Mouse (Mus musculus) heart, postnatal 4 days (tissue): ENCODE results near the gene Sbf1. TPM values are rescaled to one million over a fixed set of nuclear protein-coding genes. Genes with fewer than 3 reads are reported as not detected.

Experiments
- DNase-seq: peaks from one replicate; pipeline ENCODE4 v3.0.0; 2021
- microRNA-seq, 2 experiments: library from miRNA; unstranded; fragments of <30 nt; microRNA quantifications; one replicate each; pipeline ENCODE4 v1.2.0; 2021 to 2022
- total RNA-seq, 2 experiments: library from RNA; stranded (reverse); gene quantifications; 2 replicates each; pipeline ENCODE4 v1.2.3; 2021

The Sbf1 gene
- total RNA-seq, 2 experiments from 2014 or later, result 78.6 to 83.4 TPM

DNA sequence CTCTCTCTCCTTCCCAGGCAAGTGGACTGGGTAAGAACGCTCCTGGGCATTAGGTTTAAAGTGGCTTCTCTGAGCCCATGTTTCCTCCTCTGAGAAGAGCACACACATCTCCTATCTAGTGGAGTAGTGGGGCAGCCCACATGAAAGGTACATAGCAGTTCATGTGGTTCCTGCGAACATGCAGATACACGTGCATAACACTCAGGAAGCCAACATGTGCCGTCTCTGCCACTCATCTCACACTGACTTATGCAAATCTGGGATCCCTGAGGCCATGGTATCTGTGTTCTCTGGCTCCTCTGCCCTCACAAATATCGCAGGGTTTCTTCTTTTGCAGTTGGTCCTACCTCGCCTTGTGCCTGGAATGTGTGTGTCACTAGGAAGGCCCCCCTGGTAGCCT lies 32.6 kb downstream of the Sbf1 start:
- DNase-seq, result no peak

- no peak for DNase-seq
Observed at GRCm38 (mm10) chr15:89277366-89277765, 37.7 kb downstream of the Sbf1 start.

DNA sequence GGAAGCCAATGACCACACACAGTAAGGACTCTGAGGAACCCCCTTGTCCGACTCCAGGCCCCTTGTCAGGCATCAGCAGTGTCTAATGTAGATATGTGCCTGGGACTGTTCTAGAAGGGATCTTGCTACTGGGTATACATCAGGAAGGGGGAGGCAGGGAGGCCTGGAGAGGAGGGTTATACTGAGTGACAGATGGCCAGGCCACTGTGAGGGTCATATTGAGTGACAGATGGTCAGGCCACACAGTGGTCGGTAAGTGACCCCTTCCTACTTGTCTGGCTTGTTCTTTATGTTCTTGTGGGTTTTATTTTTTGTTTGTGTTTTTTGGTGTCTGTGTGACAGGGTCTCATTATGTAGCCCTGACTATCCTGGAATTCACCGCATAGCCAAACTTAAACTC lies 39.6 kb downstream of the Sbf1 start:
- DNase-seq, result no peak

- no peak for DNase-seq
Observed at GRCm38 (mm10) chr15:89264485-89264884, 50.6 kb downstream of the Sbf1 start.

GRCm38 (mm10) chr15:89258997-89259396 lies 56.1 kb downstream of the Sbf1 start:
- no peak for DNase-seq

GRCm38 (mm10) chr15:89255330-89255729 lies 59.8 kb downstream of the Sbf1 start:
- DNase-seq, result no peak

GRCm38 (mm10) chr15:89249063-89249462 lies 66.0 kb downstream of the Sbf1 start:
- no peak for DNase-seq

GRCm38 (mm10) chr15:89241025-89241424 lies 74.1 kb downstream of the Sbf1 start:
- DNase-seq, result no peak

DNA sequence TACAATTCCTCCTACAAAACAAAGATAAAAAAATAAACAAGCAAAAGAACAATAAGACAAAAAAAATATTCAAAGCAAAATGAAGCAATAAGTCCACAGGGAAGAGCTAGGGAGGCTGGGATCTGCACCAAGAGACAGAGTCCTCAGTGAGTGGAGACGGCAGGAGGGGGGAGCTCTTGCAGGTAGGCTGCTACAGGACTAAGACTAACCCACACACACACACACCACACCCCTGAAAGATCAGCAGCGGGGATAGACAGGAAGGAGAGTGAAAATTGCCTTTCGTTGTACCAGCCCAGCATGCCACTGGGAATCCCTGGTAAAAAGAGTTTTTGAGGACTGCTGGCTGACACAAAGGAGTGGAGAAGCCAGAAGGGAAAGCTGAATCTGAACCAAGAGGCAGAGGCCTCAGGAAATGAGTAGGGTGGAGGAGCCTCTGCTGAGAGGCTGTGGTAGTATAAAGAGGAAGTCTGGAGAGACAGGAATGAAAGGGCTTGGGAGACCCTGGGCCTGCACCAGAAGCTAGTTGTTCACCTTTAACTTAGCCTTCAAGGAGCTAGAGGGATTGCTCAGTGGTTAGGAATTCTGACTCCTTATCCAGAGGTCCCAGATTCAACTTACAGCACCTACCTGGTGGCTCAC lies 75.2 kb downstream of the Sbf1 start:
- DNase-seq, result no peak

Small RNA genes within 50 kb of the gene (microRNA-seq; reads per million reads assigned to microRNA genes)
- gene Mir6959, result 1.4 to 1.6 reads per million in 2 experiments

Other genes with a start within 250 kb of the Sbf1 start
- gene Trabd, start 240.2 kb downstream of the Sbf1 start, total RNA-seq, result 10 to 100 TPM; 45.1 to 47.6 TPM
- gene Selenoo, start 226.2 kb downstream of the Sbf1 start, total RNA-seq, result 10 to 100 TPM; 10.0 to 10.2 TPM
- gene Tubgcp6, start 192.2 kb downstream of the Sbf1 start, total RNA-seq, result 10 to 100 TPM; 15.9 to 16.1 TPM
- 1 to 10 TPM; 9.0 to 9.5 TPM for gene Hdac10, start 186.6 kb downstream of the Sbf1 start, total RNA-seq
- 10 to 100 TPM; 28.8 to 28.9 TPM for gene Mapk12, start 174.6 kb downstream of the Sbf1 start, total RNA-seq
- gene Mapk11, start 165.7 kb downstream of the Sbf1 start, total RNA-seq, result 1 to 10 TPM; 4.1 to 5.4 TPM
- gene Plxnb2, start 134.5 kb downstream of the Sbf1 start, total RNA-seq, result 100 to 1,000 TPM; 132 to 137 TPM
- gene Dennd6b, start 118.8 kb downstream of the Sbf1 start, total RNA-seq, result 10 to 100 TPM in 1 of 2 experiments, 1 to 10 TPM in 1; 8.7 to 10.3 TPM
- 10 to 100 TPM; 51.4 to 54.7 TPM for gene Ppp6r2, start 103.8 kb downstream of the Sbf1 start, total RNA-seq
- gene Adm2, start 7.4 kb upstream of the Sbf1 start, total RNA-seq, result not detected
- gene Miox, start 19.1 kb upstream of the Sbf1 start, total RNA-seq, result not detected
- gene Lmf2, start 40.3 kb upstream of the Sbf1 start, total RNA-seq, result 10 to 100 TPM; 54.0 to 55.5 TPM
- gene Ncaph2, start 40.4 kb upstream of the Sbf1 start, total RNA-seq, result 10 to 100 TPM; 91.0 to 99.7 TPM
- 10 to 100 TPM; 13.6 to 14.1 TPM for gene Sco2, start 58.5 kb upstream of the Sbf1 start, total RNA-seq
- under 1 TPM; 0.31 to 0.72 TPM for gene Tymp, start 61.7 kb upstream of the Sbf1 start, total RNA-seq
- under 1 TPM; 0.26 to 0.72 TPM for gene Odf3b, start 64.0 kb upstream of the Sbf1 start, total RNA-seq
- gene Klhdc7b, start 69.6 kb upstream of the Sbf1 start, total RNA-seq, result not detected
- not detected for gene Syce3, start 95.2 kb upstream of the Sbf1 start, total RNA-seq
- 100 to 1,000 TPM; 585 to 617 TPM for gene Cpt1b, start 110.6 kb upstream of the Sbf1 start, total RNA-seq
- 1 to 10 TPM; 1.1 to 1.8 TPM for gene C730034F03Rik, start 114.3 kb upstream of the Sbf1 start, total RNA-seq
- 10 to 100 TPM in 1 of 2 experiments, 1 to 10 TPM in 1; 2.1 to 11.6 TPM for gene Gm44502, start 114.4 kb upstream of the Sbf1 start, total RNA-seq
- 10 to 100 TPM; 68.2 to 94.0 TPM for gene Chkb, start 114.6 kb upstream of the Sbf1 start, total RNA-seq
- gene Mapk8ip2, start 138.6 kb upstream of the Sbf1 start, total RNA-seq, result under 1 TPM; 0.10 to 0.34 TPM
- 10 to 100 TPM; 12.0 to 14.6 TPM for gene Arsa, start 162.1 kb upstream of the Sbf1 start, total RNA-seq
- gene Shank3, start 184.3 kb upstream of the Sbf1 start, total RNA-seq, result 10 to 100 TPM; 70.0 to 73.7 TPM